Mouse (Mus musculus): ENCODE data around the gene Aldh3a1. TPM values are rescaled to one million over a fixed set of nuclear protein-coding genes. Genes with fewer than 3 reads are reported as not detected.

Gene Aldh3a1
- polyA plus RNA-seq, 1 experiment = 1.6 TPM

DNA sequence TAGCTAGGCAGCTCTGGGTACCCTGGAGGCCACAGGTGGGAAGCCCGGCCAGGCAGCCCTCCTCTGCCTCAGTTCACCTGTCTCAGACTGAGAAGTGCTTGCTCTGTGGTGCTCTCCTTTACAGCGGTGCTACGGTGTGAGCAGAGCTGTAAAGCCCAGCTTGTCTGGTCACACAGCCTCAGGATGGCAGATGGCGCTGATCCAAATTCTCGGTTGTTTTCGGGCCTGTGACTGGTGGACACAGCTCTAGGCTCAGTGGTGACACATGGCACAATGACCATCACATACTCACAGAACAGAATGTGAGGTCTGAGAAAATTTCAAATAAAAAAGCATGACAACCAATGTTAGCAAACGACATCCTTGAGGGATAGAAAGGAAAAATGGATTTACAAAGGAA lies 37.1 kb downstream of the Aldh3a1 start:
- no peak for TF ChIP-seq CTCF (IDR thresholded peaks at IDR 0.05; ENCODE audit: control insufficient read depth, insufficient read depth, insufficient replicate concordance, low read depth, low read length)
- TF ChIP-seq POLR2A (IDR thresholded peaks at IDR 0.05; ENCODE audit: control insufficient read depth, low read depth, low read length) = no peak

DNA sequence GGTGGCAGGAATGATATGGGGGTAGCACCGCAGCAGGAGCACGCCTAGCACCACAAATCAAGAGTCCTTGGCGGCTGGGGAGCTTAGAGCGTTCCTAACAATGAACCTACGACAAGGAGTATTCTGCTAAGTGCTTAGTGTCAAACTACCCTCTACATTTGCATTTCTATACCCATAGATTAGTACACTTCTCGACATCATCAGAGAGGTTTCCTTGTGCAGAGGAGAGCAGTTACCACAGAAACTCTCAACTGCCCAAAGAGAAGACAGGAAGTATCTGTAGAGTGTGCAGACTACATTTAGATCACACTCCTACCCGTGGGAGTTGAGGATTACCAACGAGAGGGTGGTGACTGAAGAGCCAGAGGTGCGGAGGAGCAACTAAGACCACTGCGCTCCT lies 44.4 kb downstream of the Aldh3a1 start:
- TF ChIP-seq POLR2A (IDR thresholded peaks at IDR 0.05; ENCODE audit: control insufficient read depth, low read depth, low read length) (no peak), CTCF (IDR thresholded peaks at IDR 0.05; ENCODE audit: control insufficient read depth, insufficient read depth, insufficient replicate concordance, low read depth, low read length) (no peak)
- Histone ChIP-seq H3K4me3 (ENCODE audit: control insufficient read depth, low read depth, low read length) (no peak overlapping the region), H3K4me1 (ENCODE audit: control insufficient read depth, insufficient read depth, low read length) (peaks cover 3% of the 10 kb centered on the region), H3K27me3 (ENCODE audit: control insufficient read depth, insufficient read depth, low read length) (no peaks in the 10 kb centered on the region), H3K36me3 (ENCODE audit: control insufficient read depth, insufficient read depth, low read length) (no peaks in the 10 kb centered on the region; the same call in 1 of the 2 replicates), H3K27ac (ENCODE audit: control insufficient read depth, insufficient read depth, low read depth, low read length) (no peak overlapping the region)

More for the DNA sequence above, 37.1 kb downstream of the Aldh3a1 start:
- H3K27me3 ChIP-seq (ENCODE audit: control insufficient read depth, insufficient read depth, low read length) = no peaks in the 10 kb centered on the region
- H3K27ac ChIP-seq (ENCODE audit: control insufficient read depth, insufficient read depth, low read depth, low read length) = no peak overlapping the region
- H3K36me3 ChIP-seq (ENCODE audit: control insufficient read depth, insufficient read depth, low read length) = no peaks in the 10 kb centered on the region; the same call in 1 of the 2 replicates
- no peak overlapping the region for H3K4me3 ChIP-seq (ENCODE audit: control insufficient read depth, low read depth, low read length)
- no peaks in the 10 kb centered on the region for H3K4me1 ChIP-seq (ENCODE audit: control insufficient read depth, insufficient read depth, low read length)

DNA sequence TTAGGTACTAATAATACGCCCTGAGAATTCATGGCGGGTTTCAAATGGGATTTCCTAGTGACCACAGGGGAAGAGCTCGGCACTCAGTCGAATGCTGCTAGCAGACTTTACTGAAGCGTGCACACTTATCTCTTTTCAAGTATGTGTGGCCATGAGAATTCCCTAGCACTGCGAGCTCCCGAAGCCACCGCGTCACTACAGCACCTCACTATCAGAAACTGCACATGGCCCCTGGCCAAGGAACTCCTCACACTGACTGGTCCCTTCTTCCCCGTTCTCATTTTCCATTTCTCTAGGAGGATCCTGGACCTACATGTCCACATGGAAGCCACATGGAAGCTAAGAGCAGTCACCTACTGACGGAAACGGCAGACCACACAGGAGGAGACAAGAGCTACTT lies 45.5 kb downstream of the Aldh3a1 start:
- Histone ChIP-seq H3K4me1 (ENCODE audit: control insufficient read depth, insufficient read depth, low read length) (peaks cover 3% of the 10 kb centered on the region), H3K36me3 (ENCODE audit: control insufficient read depth, insufficient read depth, low read length) (no peaks in the 10 kb centered on the region; the same call in 1 of the 2 replicates), H3K27ac (ENCODE audit: control insufficient read depth, insufficient read depth, low read depth, low read length) (no peak overlapping the region), H3K27me3 (ENCODE audit: control insufficient read depth, insufficient read depth, low read length) (no peaks in the 10 kb centered on the region), H3K4me3 (ENCODE audit: control insufficient read depth, low read depth, low read length) (no peak overlapping the region)
- TF ChIP-seq POLR2A (IDR thresholded peaks at IDR 0.05; ENCODE audit: control insufficient read depth, low read depth, low read length) (no peak), CTCF (IDR thresholded peaks at IDR 0.05; ENCODE audit: control insufficient read depth, insufficient read depth, insufficient replicate concordance, low read depth, low read length) (no peak)

DNA sequence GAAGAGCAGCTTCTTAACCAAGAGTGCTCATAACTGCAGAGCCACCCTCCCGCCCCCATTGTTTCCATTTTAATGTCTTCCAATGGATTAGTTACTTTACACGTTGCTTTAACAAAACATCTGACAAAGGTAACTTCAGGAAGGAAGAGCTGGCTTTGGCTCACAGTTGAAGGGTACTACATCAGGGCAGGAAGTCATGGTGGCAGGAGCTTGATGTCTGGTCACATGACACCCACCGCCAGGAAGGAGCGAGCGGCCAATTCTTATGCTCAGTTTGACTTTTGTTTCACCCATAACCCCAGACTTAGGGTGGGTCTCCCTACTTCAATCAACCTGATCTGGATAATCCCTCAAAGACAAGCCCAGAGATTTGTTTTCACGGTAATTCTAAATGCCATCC lies 51.8 kb downstream of the Aldh3a1 start:
- Histone ChIP-seq H3K36me3 (ENCODE audit: control insufficient read depth, insufficient read depth, low read length) (peaks cover 3% of the 10 kb centered on the region; the same call in 1 of the 2 replicates), H3K27me3 (ENCODE audit: control insufficient read depth, insufficient read depth, low read length) (no peaks in the 10 kb centered on the region), H3K27ac (ENCODE audit: control insufficient read depth, insufficient read depth, low read depth, low read length) (no peak overlapping the region), H3K4me3 (ENCODE audit: control insufficient read depth, low read depth, low read length) (no peak overlapping the region), H3K4me1 (ENCODE audit: control insufficient read depth, insufficient read depth, low read length) (peaks cover 3% of the 10 kb centered on the region)
- no peak for TF ChIP-seq CTCF (IDR thresholded peaks at IDR 0.05; ENCODE audit: control insufficient read depth, insufficient read depth, insufficient replicate concordance, low read depth, low read length)
- TF ChIP-seq POLR2A (IDR thresholded peaks at IDR 0.05; ENCODE audit: control insufficient read depth, low read depth, low read length) = no peak

DNA sequence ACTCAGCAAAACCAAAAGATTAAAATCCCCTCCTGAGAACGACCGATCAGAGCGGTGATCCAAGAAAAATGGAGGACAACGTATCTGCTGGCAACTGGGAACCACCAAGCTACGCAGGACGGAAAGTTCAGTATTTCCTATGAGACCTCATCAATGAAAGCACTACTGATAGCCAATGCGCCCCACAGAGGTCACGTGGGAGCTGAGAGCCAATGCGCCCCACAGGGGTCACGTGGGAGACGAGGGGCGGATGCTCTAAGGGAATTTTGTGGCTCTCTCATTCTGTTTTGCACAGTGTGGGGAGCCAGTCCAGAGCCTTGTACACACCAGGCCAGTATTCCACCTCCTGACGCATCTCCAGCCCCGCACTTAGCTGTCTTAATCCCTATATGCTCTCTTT lies 55.2 kb downstream of the Aldh3a1 start:
- no peak for TF ChIP-seq CTCF (IDR thresholded peaks at IDR 0.05; ENCODE audit: control insufficient read depth, insufficient read depth, insufficient replicate concordance, low read depth, low read length)
- no peak for TF ChIP-seq POLR2A (IDR thresholded peaks at IDR 0.05; ENCODE audit: control insufficient read depth, low read depth, low read length)
- H3K36me3 ChIP-seq (ENCODE audit: control insufficient read depth, insufficient read depth, low read length) = peaks cover 3% of the 10 kb centered on the region; the same call in 1 of the 2 replicates
- H3K27me3 ChIP-seq (ENCODE audit: control insufficient read depth, insufficient read depth, low read length) = no peaks in the 10 kb centered on the region
- no peak overlapping the region for H3K27ac ChIP-seq (ENCODE audit: control insufficient read depth, insufficient read depth, low read depth, low read length)
- H3K4me1 ChIP-seq (ENCODE audit: control insufficient read depth, insufficient read depth, low read length) = peaks cover 3% of the 10 kb centered on the region
- H3K4me3 ChIP-seq (ENCODE audit: control insufficient read depth, low read depth, low read length) = peak overlapping the region; percentile 38

DNA sequence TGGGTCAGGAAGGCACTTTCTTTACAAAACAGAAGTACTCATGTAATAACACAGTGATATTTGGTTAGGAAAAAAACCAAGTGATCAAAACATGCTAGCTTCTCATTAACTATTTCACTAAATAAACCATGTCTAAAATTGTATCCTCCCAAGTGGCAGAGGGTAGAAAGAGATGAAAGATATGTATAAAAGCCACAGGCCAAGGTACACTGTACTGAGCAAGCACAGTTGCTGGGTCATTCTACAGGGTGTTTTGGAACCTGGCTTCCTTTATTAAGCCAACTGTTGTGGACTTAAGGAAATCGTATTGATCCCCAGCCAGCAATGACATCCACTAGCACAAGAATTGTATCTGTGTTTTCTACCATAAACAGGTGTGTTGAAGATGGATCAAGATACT lies 56.5 kb downstream of the Aldh3a1 start:
- Histone ChIP-seq H3K36me3 (ENCODE audit: control insufficient read depth, insufficient read depth, low read length) (peaks cover 3% of the 10 kb centered on the region; the same call in 1 of the 2 replicates), H3K27ac (ENCODE audit: control insufficient read depth, insufficient read depth, low read depth, low read length) (no peak overlapping the region), H3K4me3 (ENCODE audit: control insufficient read depth, low read depth, low read length) (no peak overlapping the region), H3K27me3 (ENCODE audit: control insufficient read depth, insufficient read depth, low read length) (no peaks in the 10 kb centered on the region), H3K4me1 (ENCODE audit: control insufficient read depth, insufficient read depth, low read length) (peaks cover 3% of the 10 kb centered on the region)
- TF ChIP-seq POLR2A (IDR thresholded peaks at IDR 0.05; ENCODE audit: control insufficient read depth, low read depth, low read length) = no peak

DNA sequence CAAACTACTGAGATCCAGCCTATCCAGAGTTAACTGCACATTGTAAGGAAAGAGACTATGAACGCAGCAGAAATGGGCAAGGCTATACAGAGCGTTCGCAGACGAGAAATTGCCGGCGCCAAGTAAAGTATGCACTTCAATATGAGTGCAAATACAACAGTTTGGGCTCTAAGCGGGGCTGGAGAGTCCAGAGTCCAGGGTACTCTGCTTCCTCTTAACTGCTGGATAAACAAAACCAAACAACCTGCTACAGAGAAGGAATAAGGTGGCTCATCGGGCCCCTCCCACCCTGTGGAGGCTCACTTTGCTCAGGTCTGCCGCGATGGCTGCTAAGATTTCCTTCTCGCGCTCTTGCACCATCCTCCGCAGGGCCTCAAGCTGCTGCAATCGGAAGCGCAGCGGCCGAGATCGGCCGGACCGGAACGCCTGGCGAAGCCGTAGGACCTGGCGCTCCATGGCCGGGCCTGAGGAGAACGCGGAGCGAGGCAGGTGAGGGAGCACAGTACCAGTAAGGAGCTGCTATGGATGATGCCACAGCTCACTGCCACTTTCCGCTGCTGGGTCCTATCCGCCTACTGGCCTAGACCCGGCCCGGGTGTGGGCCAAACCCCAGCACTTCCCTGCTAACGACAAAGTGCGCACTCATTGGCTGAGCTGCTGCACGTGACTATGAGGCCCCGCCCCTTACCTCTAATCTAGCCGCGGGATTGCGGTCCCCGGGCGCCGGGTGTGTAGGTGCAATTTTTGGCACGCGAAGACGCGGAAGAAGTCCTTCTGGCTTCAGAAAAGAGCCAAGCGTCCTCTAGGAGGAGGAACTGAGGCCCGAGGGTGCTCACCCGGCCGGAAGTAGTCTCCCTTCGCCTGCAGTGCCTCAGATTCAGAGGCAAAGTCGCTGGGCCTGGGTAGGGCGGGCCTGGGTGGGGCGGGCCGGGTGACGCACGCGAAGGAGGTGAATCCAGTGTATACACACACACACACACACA lies 59.5 kb downstream of the Aldh3a1 start, which contains the start of gene Aldh3a2:
Gene Aldh3a2, minus strand, starts transcription at position 914 of the 983 bp plus-strand sequence.
- Histone ChIP-seq H3K36me3 (ENCODE audit: control insufficient read depth, insufficient read depth, low read length) (no peaks in the 10 kb centered on the region), H3K4me1 (ENCODE audit: control insufficient read depth, insufficient read depth, low read length) (peaks cover 3% of the 10 kb centered on the region), H3K27me3 (ENCODE audit: control insufficient read depth, insufficient read depth, low read length) (no peaks in the 10 kb centered on the region), H3K27ac (ENCODE audit: control insufficient read depth, insufficient read depth, low read depth, low read length) (peak within 1 kb of the TSS; percentile 94), H3K4me3 (ENCODE audit: control insufficient read depth, low read depth, low read length) (peak within 1 kb of the TSS; percentile 98)
- TF ChIP-seq CTCF (IDR thresholded peaks at IDR 0.05; ENCODE audit: control insufficient read depth, insufficient read depth, insufficient replicate concordance, low read depth, low read length) (no peak), POLR2A (IDR thresholded peaks at IDR 0.05; ENCODE audit: control insufficient read depth, low read depth, low read length) (peak; percentile 93)

Other genes starting within 250 kb of the Aldh3a1 start
- gene Kcnj12, start 185.0 kb upstream of the Aldh3a1 start, polyA plus RNA-seq (2012; rRNA removed) = 0.15 and 0.16 TPM in 2 replicates
- 0.19 and 0.61 TPM in 2 replicates for gene Tnfrsf13b, start 80.8 kb upstream of the Aldh3a1 start, polyA plus RNA-seq (2012; rRNA removed)
- 12.3 and 15.8 TPM in 2 replicates for gene Usp22, start 32.5 kb upstream of the Aldh3a1 start, polyA plus RNA-seq (2012; rRNA removed)
- gene Aldh3a2, start 59.9 kb downstream of the Aldh3a1 start, polyA plus RNA-seq (2012; rRNA removed) = 18.3 and 21.3 TPM in 2 replicates
- 69.1 and 87.1 TPM in 2 replicates for gene Slc47a2, start 135.3 kb downstream of the Aldh3a1 start, polyA plus RNA-seq (2012; rRNA removed)
- gene Slc47a1, start 170.8 kb downstream of the Aldh3a1 start, polyA plus RNA-seq (2012; rRNA removed) = 0.82 and 1.4 TPM in 2 replicates
- gene Rnf112, start 246.6 kb downstream of the Aldh3a1 start, polyA plus RNA-seq (2012; rRNA removed) = 18.2 and 18.4 TPM in 2 replicates

Data from testis, adult 2 months (tissue).